Mouse (Mus musculus): ENCODE results near the gene Iqgap2.

DNA sequence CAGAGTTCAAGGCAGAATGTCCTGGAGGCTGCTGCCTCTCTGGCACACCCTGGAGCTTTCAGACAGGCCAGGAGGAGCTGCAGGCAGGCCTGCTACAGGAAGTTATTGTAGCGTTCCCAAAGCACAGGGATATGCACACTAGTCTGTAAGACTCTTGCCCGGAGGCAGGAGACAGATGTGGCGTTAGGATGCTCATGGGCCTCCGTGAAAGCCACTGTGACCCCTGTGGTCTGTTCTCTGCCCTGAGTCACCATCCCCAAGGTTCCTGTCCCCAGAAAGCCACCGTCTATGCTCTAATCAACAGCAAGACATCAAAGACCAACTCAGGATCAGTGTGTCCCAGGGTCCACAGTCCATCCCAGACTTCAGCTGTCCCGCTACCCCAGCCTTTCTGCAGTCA lies 277.0 kb downstream of the Iqgap2 start:
- no peak for TF ChIP-seq CTCF (IDR thresholded peaks at IDR 0.05; ENCODE audit: extremely low read depth, insufficient read length, insufficient replicate concordance, low read depth, low read length)
- TF ChIP-seq POLR2A (IDR thresholded peaks at IDR 0.05; ENCODE audit: low read depth, low read length) = no peak
